Mouse (Mus musculus) limb, embryonic 14.5 days (tissue): ENCODE data around the gene Mtmr3. TPM values are rescaled to one million over a fixed set of nuclear protein-coding genes. Genes with fewer than 3 reads are reported as not detected.

ENCODE experiments used
- ATAC-seq: fragments of 200-750 bp; cut with Nextera tagmentation; 2 replicates; pipeline ENCODE4 v1.8.0; 2017; ENCODE audit warnings: low read depth, moderate number of reproducible peaks, moderate TSS enrichment; ENCODE audit not compliant: low FRiP score
- DNase-seq: peaks from one replicate; pipeline ENCODE4 v3.0.0-alpha.2; 2015; ENCODE audit warnings: low spot score
- H3K27ac ChIP-seq: fragments of 300-500 bp; sonication (generic); replicated peaks from 2 replicates; pipeline ENCODE4 v1.5.1; 2014; ENCODE audit warnings: low read depth, mild to moderate bottlenecking, low read length, moderate library complexity, mixed read lengths
- H3K27me3 ChIP-seq: fragments of 300-500 bp; sonication (generic); 2 replicates; pipeline ENCODE4 v1.6.1; 2014; ENCODE audit warnings: low read length, mixed read lengths; ENCODE audit not compliant: control insufficient read depth, insufficient read depth
- H3K36me3 ChIP-seq: fragments of 300-500 bp; sonication (generic); 2 replicates; pipeline ENCODE4 v1.6.1; 2014; ENCODE audit warnings: mild to moderate bottlenecking, low read length, moderate library complexity, mixed read lengths; ENCODE audit not compliant: control insufficient read depth, insufficient read depth
- H3K4me1 ChIP-seq: fragments of 300-500 bp; sonication (generic); 2 replicates; pipeline ENCODE4 v1.6.1; 2014; ENCODE audit warnings: antibody characterized with exemption, low read length, mixed read lengths; ENCODE audit not compliant: control insufficient read depth, insufficient read depth
- H3K4me2 ChIP-seq: fragments of 300-500 bp; sonication (generic); replicated peaks from 2 replicates; pipeline ENCODE4 v1.6.1; 2014; ENCODE audit warnings: low read depth, mild to moderate bottlenecking, low read length, moderate library complexity; ENCODE audit not compliant: severe bottlenecking
- H3K4me3 ChIP-seq: fragments of 300-500 bp; sonication (generic); replicated peaks from 2 replicates; pipeline ENCODE4 v1.5.1; 2014; ENCODE audit warnings: low read length
- H3K9ac ChIP-seq: fragments of 300-500 bp; sonication (generic); 2 replicates; pipeline ENCODE4 v1.6.1; 2014; ENCODE audit warnings: mild to moderate bottlenecking, low read depth, low read length, moderate library complexity; ENCODE audit not compliant: severe bottlenecking
- H3K9me3 ChIP-seq: fragments of 300-500 bp; sonication (generic); 2 replicates; pipeline ENCODE4 v1.6.1; 2016; ENCODE audit warnings: low read length; ENCODE audit not compliant: control insufficient read depth
- POLR2A ChIP-seq: fragments of 200-500 bp; IDR thresholded peaks from 2 replicates; pipeline ENCODE4 v1.8.0; 2012; ENCODE audit warnings: inconsistent platforms, mild to moderate bottlenecking, moderate library complexity, borderline replicate concordance; ENCODE audit not compliant: insufficient read depth, insufficient read length; ENCODE audit errors: extremely low read depth
- WGBS: fragments of 180-500 bp; shearing (Covaris S2); extraction: QIAGEN DNeasy Blood & Tissue Kit; methylation state at CpG from one replicate; pipeline ENCODE4 v1.1.7; 2014; 5-methylcytosine and 5-hydroxymethylcytosine counted together
- polyA plus RNA-seq, 2 experiments: library from polyadenylated mRNA; depleted of rRNA in 1 of 2; stranded (reverse) in 1 of 2; unstranded in 1 of 2; fragments of >200 nt; fragmentation: Nextera tagmentation in 1 of 2; extraction: Ambion mirVana in 1 of 2; gene quantifications; 2 replicates each; pipeline versions ENCODE4 v1.2.1 to v1.2.3; 2012 to 2014

Mtmr3 gene
- polyA plus RNA-seq (2012; rRNA removed), result 33.9 and 38.0 TPM in 2 replicates
- polyA plus RNA-seq (2014; fragmentation: Nextera tagmentation; extraction: Ambion mirVana), result 29.4 and 33.6 TPM in 2 replicates

- TF ChIP-seq POLR2A, result no peak
- Histone ChIP-seq H3K4me1 (peaks cover 10% of the 10 kb centered on the region), H3K27me3 (no peaks in the 10 kb centered on the region), H3K4me2 (peak within 1 kb of the TSS; percentile 53), H3K27ac (peak within 1 kb of the TSS; percentile 95), H3K9ac (peak within 1 kb of the TSS; percentile 97), H3K9me3 (no peaks in the 10 kb centered on the region), H3K36me3 (no peaks in the 10 kb centered on the region), H3K4me3 (peak within 1 kb of the TSS; percentile 97)
- ATAC-seq (peak; percentile 98), DNase-seq (peak; percentile 96)
- WGBS, result 4% methylated on average over 50 of the region's 53 CpGs
Observed at GRCm38 (mm10) chr11:4594608-4595500, at the start of gene Mtmr3. Mtmr3 (minus strand) TSS chr11:4594863.

- DNase-seq (no peak), ATAC-seq (no peak)
- TF ChIP-seq POLR2A, result no peak
- Histone ChIP-seq H3K9me3 (no peaks in the 10 kb centered on the region), H3K27ac (no peak overlapping the region), H3K4me2 (no peak overlapping the region), H3K4me3 (no peak overlapping the region), H3K4me1 (peaks cover under 1% of the 10 kb centered on the region; the same call in 1 of the 2 replicates), H3K27me3 (no peaks in the 10 kb centered on the region), H3K36me3 (peaks cover 43% of the 10 kb centered on the region), H3K9ac (no peak overlapping the region)
- WGBS, result 70% methylated on average over 5 of the region's 5 CpGs
Observed at GRCm38 (mm10) chr11:4643722-4644121, 49.1 kb upstream of the Mtmr3 start.

- no peak for TF ChIP-seq POLR2A
- Histone ChIP-seq H3K36me3 (peaks cover 21% of the 10 kb centered on the region), H3K27ac (no peak overlapping the region), H3K4me1 (peaks cover 13% of the 10 kb centered on the region), H3K4me3 (no peak overlapping the region), H3K9ac (no peak overlapping the region), H3K9me3 (no peaks in the 10 kb centered on the region), H3K4me2 (no peak overlapping the region), H3K27me3 (no peaks in the 10 kb centered on the region)
- no peak for DNase-seq
- no peak for ATAC-seq
Observed at GRCm38 (mm10) chr11:4641185-4641584, 46.5 kb upstream of the Mtmr3 start.

DNA sequence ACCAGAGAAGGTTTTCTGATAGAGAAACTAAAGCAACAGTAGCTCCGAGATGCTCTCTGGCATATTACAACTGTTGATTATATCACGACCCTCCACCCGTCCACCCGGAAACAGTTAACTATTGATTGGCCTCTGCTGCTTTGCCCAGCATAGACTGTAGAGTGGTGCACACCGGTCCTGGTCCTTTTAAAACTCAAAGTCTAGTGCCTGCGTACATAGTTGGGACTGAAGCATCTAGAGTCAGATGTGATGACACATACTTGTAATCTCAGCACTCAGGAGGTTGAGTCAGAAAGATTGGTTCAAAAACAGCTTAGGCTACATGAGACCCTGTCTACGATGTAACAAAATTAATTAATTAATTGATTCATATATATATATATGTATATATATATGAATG lies 43.6 kb upstream of the Mtmr3 start:
- DNase-seq, result no peak
- Histone ChIP-seq H3K27ac (no peak overlapping the region), H3K4me1 (peaks cover 13% of the 10 kb centered on the region), H3K4me3 (peak overlapping the region; percentile 85), H3K36me3 (peaks cover 11% of the 10 kb centered on the region), H3K9ac (peak overlapping the region; percentile 62), H3K9me3 (no peaks in the 10 kb centered on the region), H3K4me2 (peak overlapping the region; percentile 67), H3K27me3 (no peaks in the 10 kb centered on the region)
- no peak for TF ChIP-seq POLR2A
- WGBS, result 18% methylated on average over 7 of the region's 7 CpGs
- no peak for ATAC-seq

DNA sequence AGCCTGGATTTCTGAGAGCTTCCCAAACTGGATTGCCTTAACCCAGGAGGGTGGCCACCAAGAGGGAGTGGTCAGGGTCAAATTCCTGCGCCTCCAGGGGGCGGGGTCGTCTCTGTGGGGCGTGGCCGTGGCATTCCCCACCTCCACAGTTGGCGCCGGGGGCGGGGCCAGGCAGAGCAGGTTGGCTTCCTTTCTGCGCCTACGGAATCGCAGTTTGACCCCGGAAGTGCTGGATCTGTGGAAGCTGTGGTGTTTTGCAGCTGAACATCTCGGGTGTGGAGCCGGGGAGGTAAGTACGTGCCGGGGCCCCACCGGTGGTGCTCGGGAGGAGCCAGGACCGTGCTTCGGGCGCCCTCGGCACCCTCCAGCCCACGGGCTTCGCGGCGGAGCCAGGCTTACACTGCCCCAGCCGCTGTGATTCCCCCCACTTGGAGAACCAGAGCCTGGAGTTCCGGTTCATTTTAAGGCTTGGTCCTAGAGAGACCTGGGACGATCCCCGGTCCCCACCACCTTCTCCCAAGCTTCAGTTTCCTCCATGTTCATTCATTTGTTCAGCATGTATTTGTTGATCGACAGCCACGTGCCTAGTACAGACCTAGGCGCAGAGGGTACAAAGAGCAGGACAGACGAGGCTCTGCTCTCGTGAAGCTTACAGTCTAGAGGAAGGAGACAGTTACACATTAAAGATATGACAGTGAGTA lies 43.0 kb upstream of the Mtmr3 start, which contains the start of gene Ascc2:
Gene Ascc2, plus strand, starts transcription at position 214 of the 701 bp plus-strand sequence.
- H3K4me3 ChIP-seq, result peak within 1 kb of the TSS; percentile 85
- H3K4me2 ChIP-seq, result peak within 1 kb of the TSS; percentile 67
- ATAC-seq (peak; percentile 94), DNase-seq (peak; percentile 90)
- H3K27me3 ChIP-seq, result no peaks in the 10 kb centered on the region
- TF ChIP-seq POLR2A, result 0 out of 2 replicates have a peak, but pooled peaks have one; percentile 9
- H3K9me3 ChIP-seq, result no peaks in the 10 kb centered on the region
- peaks cover 13% of the 10 kb centered on the region for H3K4me1 ChIP-seq
- peaks cover 9% of the 10 kb centered on the region for H3K36me3 ChIP-seq
- WGBS, result under 1% methylated on average over 35 of the region's 35 CpGs
- H3K27ac ChIP-seq, result peak within 1 kb of the TSS; percentile 49
- H3K9ac ChIP-seq, result peak within 1 kb of the TSS; percentile 62
